Mouse (Mus musculus) bone marrow macrophage, adult 2 months (primary cell): ENCODE results near the gene Krtap28-13. TPM values are rescaled to one million over a fixed set of nuclear protein-coding genes. Genes with fewer than 3 reads are reported as not detected.
A peak's percentile ranks its signal among the peaks of the same experiment; 100 is the strongest.

Experiments
- H3K27ac ChIP-seq: 2 replicates; pipeline ENCODE4 v1.5.1; 2012; ENCODE audit warnings: low read depth, low read length; ENCODE audit not compliant: insufficient read depth
- H3K4me1 ChIP-seq: 2 replicates; pipeline ENCODE4 v1.6.1; 2012; ENCODE audit warnings: low read length; ENCODE audit not compliant: control insufficient read depth, insufficient read depth
- H3K4me3 ChIP-seq: 2 replicates; pipeline ENCODE4 v1.5.1; 2012; ENCODE audit warnings: mild to moderate bottlenecking, low read length, moderate library complexity; ENCODE audit not compliant: insufficient read depth
- CTCF ChIP-seq: IDR thresholded peaks from 2 replicates; pipeline ENCODE4 v1.5.1; 2012; ENCODE audit warnings: low read depth, mild to moderate bottlenecking, low read length, moderate library complexity
- POLR2A ChIP-seq: IDR thresholded peaks from 2 replicates; pipeline ENCODE4 v1.6.1; 2012; ENCODE audit warnings: mild to moderate bottlenecking, low read depth, low read length, borderline replicate concordance
- polyA plus RNA-seq: library from polyadenylated mRNA; stranded (reverse); fragments of >200 nt; gene quantifications from 2 replicates; pipeline ENCODE4 v1.2.4, GENCODE M21; 2012; ENCODE audit not compliant: missing spikeins, insufficient read depth, insufficient read length

The Krtap28-13 gene
- not detected in 2 replicates for polyA plus RNA-seq

- Histone ChIP-seq H3K4me3 (no peak within 1 kb of the TSS), H3K27ac (no peak within 1 kb of the TSS), H3K4me1 (no peaks in the 10 kb centered on the region)
- no peak for TF ChIP-seq POLR2A
- TF ChIP-seq CTCF, result no peak
Observed at GRCm38 (mm10) chr1:83060643-83061042, at the start of gene Krtap28-13. Gene Krtap28-13, plus strand, starts transcription at chr1:83060930.

- TF ChIP-seq POLR2A (no peak), CTCF (no peak)
- H3K4me1 ChIP-seq, result no peaks in the 10 kb centered on the region
- no peak overlapping the region for H3K4me3 ChIP-seq
Observed at GRCm38 (mm10) chr1:83014477-83014876, 46.3 kb upstream of the Krtap28-13 start.

GRCm38 (mm10) chr1:83015329-83015879 is 45.3 kb upstream of the Krtap28-13 start:
- Histone ChIP-seq H3K4me3 (no peak overlapping the region), H3K4me1 (no peaks in the 10 kb centered on the region), H3K27ac (no peak overlapping the region)
- TF ChIP-seq CTCF (no peak), POLR2A (no peak)

More at GRCm38 (mm10) chr1:83014477-83014876, 46.3 kb upstream of the Krtap28-13 start:
- no peak overlapping the region for H3K27ac ChIP-seq

GRCm38 (mm10) chr1:83016556-83016955 is 44.2 kb upstream of the Krtap28-13 start:
- Histone ChIP-seq H3K4me1 (no peaks in the 10 kb centered on the region), H3K27ac (no peak overlapping the region), H3K4me3 (no peak overlapping the region)
- TF ChIP-seq CTCF (no peak), POLR2A (no peak)

GRCm38 (mm10) chr1:83031950-83032349 is 28.8 kb upstream of the Krtap28-13 start:
- Histone ChIP-seq H3K4me1 (no peaks in the 10 kb centered on the region), H3K4me3 (no peak overlapping the region), H3K27ac (no peak overlapping the region)
- no peak for TF ChIP-seq POLR2A
- TF ChIP-seq CTCF, result no peak

GRCm38 (mm10) chr1:83032508-83032907 is 28.2 kb upstream of the Krtap28-13 start:
- Histone ChIP-seq H3K4me1 (no peaks in the 10 kb centered on the region), H3K4me3 (no peak overlapping the region), H3K27ac (no peak overlapping the region)
- TF ChIP-seq POLR2A (no peak), CTCF (no peak)

- Histone ChIP-seq H3K27ac (no peak overlapping the region), H3K4me1 (no peaks in the 10 kb centered on the region), H3K4me3 (no peak overlapping the region)
- TF ChIP-seq CTCF (no peak), POLR2A (no peak)
Observed at GRCm38 (mm10) chr1:83034509-83034908, 26.2 kb upstream of the Krtap28-13 start.

GRCm38 (mm10) chr1:83036892-83037667 is 23.6 kb upstream of the Krtap28-13 start:
- H3K4me3 ChIP-seq, result no peak overlapping the region

GRCm38 (mm10) chr1:83038109-83038672 is 22.5 kb upstream of the Krtap28-13 start, which contains the start of gene Slc19a3:
Gene Slc19a3, minus strand, starts transcription at chr1:83038448.
- no peak within 1 kb of the TSS for H3K27ac ChIP-seq
- H3K4me1 ChIP-seq, result no peaks in the 10 kb centered on the region
- peak within 1 kb of the TSS; percentile 42 for H3K4me3 ChIP-seq
- TF ChIP-seq CTCF, result no peak
- no peak for TF ChIP-seq POLR2A

More at GRCm38 (mm10) chr1:83036892-83037667, 23.6 kb upstream of the Krtap28-13 start:
- Histone ChIP-seq H3K27ac (no peak overlapping the region), H3K4me1 (no peaks in the 10 kb centered on the region)
- TF ChIP-seq POLR2A (no peak), CTCF (no peak)

GRCm38 (mm10) chr1:83039080-83039479 is 21.6 kb upstream of the Krtap28-13 start:
- Histone ChIP-seq H3K4me3 (no peak overlapping the region), H3K27ac (no peak overlapping the region), H3K4me1 (no peaks in the 10 kb centered on the region)
- no peak for TF ChIP-seq CTCF
- TF ChIP-seq POLR2A, result no peak

GRCm38 (mm10) chr1:83042380-83042779 is 18.4 kb upstream of the Krtap28-13 start, which contains the start of gene Krtap28-10:
Gene Krtap28-10, minus strand, starts transcription at chr1:83042480.
- TF ChIP-seq POLR2A (no peak), CTCF (no peak)

More at GRCm38 (mm10) chr1:83042380-83042779, 18.4 kb upstream of the Krtap28-13 start, which contains the start of gene Krtap28-10:
- peaks cover 3% of the 10 kb centered on the region; the same call in 1 of the 2 replicates for H3K4me1 ChIP-seq
- H3K4me3 ChIP-seq, result no peak within 1 kb of the TSS
- no peak within 1 kb of the TSS for H3K27ac ChIP-seq
